Mouse (Mus musculus) testis, adult 2 months (tissue): ENCODE measurements at regions not wholly inside any gene's neighbourhood (a gene's known extent, or its start where the extent isn't known, plus 50 kb on each side); places are given as distances from the start of the nearest gene placed in this dataset.

ENCODE experiments used
- H3K27ac ChIP-seq: fragments of 200-500 bp; 2 replicates; pipeline ENCODE4 v1.5.1; 2012; ENCODE audit warnings: low read depth, low read length; ENCODE audit not compliant: control insufficient read depth, insufficient read depth
- H3K27me3 ChIP-seq: fragments of 200-500 bp; 2 replicates; pipeline ENCODE4 v1.6.1; 2012; ENCODE audit warnings: mild to moderate bottlenecking, low read length, moderate library complexity; ENCODE audit not compliant: control insufficient read depth, insufficient read depth
- H3K36me3 ChIP-seq: fragments of 200-500 bp; 2 replicates; pipeline ENCODE4 v1.6.1; 2012; ENCODE audit warnings: mild to moderate bottlenecking, low read length; ENCODE audit not compliant: control insufficient read depth, insufficient read depth
- H3K4me1 ChIP-seq: fragments of 200-500 bp; 2 replicates; pipeline ENCODE4 v1.6.1; 2012; ENCODE audit warnings: low read length; ENCODE audit not compliant: control insufficient read depth, insufficient read depth
- H3K4me3 ChIP-seq: fragments of 200-500 bp; 2 replicates; pipeline ENCODE4 v1.5.1; 2012; ENCODE audit warnings: low read depth, mild to moderate bottlenecking, low read length, moderate library complexity, mixed read lengths; ENCODE audit not compliant: control insufficient read depth
- CTCF ChIP-seq: fragments of 200-500 bp; IDR thresholded peaks from 2 replicates; pipeline ENCODE4 v1.5.1; 2012; ENCODE audit warnings: low read depth, mild to moderate bottlenecking, inconsistent platforms, low read length, moderate library complexity; ENCODE audit not compliant: control insufficient read depth, insufficient read depth, insufficient replicate concordance
- POLR2A ChIP-seq: fragments of 200-500 bp; IDR thresholded peaks from 2 replicates; pipeline ENCODE4 v1.6.1; 2012; ENCODE audit warnings: low read depth, mild to moderate bottlenecking, inconsistent platforms, low read length, moderate library complexity; ENCODE audit not compliant: control insufficient read depth

- Histone ChIP-seq H3K4me3 (no peak overlapping the region; the same call in 1 of the 2 replicates), H3K36me3 (no peaks in the 10 kb centered on the region), H3K4me1 (no peaks in the 10 kb centered on the region), H3K27ac (peak overlapping the region; percentile 50), H3K27me3 (no peaks in the 10 kb centered on the region)
- no peak for TF ChIP-seq CTCF
- no peak for TF ChIP-seq POLR2A
Measured at GRCm38 (mm10) chr9:47400117-47400823, 129.7 kb upstream of the Cadm1 start.

- H3K27me3 ChIP-seq = no peaks in the 10 kb centered on the region
- H3K4me1 ChIP-seq = no peaks in the 10 kb centered on the region
- H3K27ac ChIP-seq = no peak overlapping the region
- H3K4me3 ChIP-seq = no peak overlapping the region
- H3K36me3 ChIP-seq = no peaks in the 10 kb centered on the region
- TF ChIP-seq CTCF (no peak), POLR2A (no peak)
Measured at GRCm38 (mm10) chr9:47401511-47401910, 128.5 kb upstream of the Cadm1 start.

DNA sequence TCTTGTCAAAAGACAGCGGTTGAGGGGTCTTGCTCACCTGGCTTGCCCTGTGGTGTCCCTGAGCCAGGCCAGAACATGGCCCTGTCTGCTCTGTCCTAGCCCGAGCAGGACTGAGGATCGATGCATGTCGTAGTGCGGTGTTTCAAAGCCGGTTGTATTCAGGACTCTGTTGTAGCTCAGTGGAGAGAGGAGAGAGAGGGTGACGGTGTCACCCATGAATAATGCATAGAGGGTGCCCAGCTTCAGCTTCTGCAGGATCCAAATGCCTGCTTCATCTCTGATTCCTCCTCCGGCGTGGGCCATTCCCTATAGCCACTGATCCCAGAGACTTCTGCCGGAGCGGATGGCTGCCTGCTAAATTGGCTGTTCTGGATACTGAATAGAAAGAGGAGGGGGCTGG lies 126.7 kb upstream of the Cadm1 start:
- Histone ChIP-seq H3K27ac (no peak overlapping the region), H3K4me1 (no peaks in the 10 kb centered on the region; the same call in 1 of the 2 replicates), H3K27me3 (no peaks in the 10 kb centered on the region), H3K4me3 (no peak overlapping the region), H3K36me3 (no peaks in the 10 kb centered on the region)
- TF ChIP-seq POLR2A (no peak), CTCF (no peak)

DNA sequence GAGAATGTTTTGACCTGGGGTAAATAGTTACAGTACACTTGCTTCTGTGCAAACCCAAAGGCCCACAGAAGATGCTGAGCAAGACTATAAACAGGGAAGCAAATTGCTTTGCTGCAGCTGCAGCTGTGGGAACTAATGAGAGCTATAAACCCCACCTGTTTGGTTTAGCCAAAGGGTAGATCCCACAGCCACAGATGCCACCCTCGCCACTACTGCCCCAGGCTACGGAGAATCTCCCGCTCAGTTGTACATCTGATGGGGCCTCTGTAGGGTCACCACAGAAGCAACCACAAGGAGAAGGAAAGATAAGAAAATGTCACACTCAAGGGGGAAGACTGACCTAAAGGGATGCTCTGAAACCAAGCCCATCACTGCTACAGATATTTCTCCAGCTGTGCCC lies 125.2 kb upstream of the Cadm1 start:
- no peak overlapping the region for H3K27ac ChIP-seq
- no peaks in the 10 kb centered on the region; the same call in 1 of the 2 replicates for H3K4me1 ChIP-seq
- no peaks in the 10 kb centered on the region for H3K36me3 ChIP-seq
- TF ChIP-seq CTCF (no peak), POLR2A (no peak)
- no peaks in the 10 kb centered on the region for H3K27me3 ChIP-seq
- H3K4me3 ChIP-seq = no peak overlapping the region

DNA sequence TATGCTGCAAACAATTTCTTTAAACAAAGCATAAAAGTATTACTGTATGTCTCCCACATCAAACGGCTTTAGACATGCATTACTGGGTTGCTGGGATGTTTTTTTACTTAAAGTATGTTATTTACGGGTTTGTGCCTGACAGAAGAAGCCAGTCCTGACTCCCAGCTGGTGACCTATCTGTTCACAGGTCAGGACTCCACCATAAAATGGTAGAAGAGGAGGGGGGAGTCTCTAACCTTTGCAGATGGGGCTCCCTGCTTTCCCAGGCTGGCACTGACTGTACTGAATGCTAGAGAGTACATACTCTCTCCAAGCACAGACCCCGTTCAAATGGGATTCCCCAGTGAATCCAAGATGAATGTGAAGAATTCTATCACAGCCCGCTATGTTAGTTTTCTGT lies 124.4 kb upstream of the Cadm1 start:
- H3K27ac ChIP-seq = no peak overlapping the region; the same call in 1 of the 2 replicates
- no peaks in the 10 kb centered on the region for H3K36me3 ChIP-seq
- H3K4me3 ChIP-seq = no peak overlapping the region
- no peaks in the 10 kb centered on the region for H3K27me3 ChIP-seq
- TF ChIP-seq CTCF = no peak
- TF ChIP-seq POLR2A = no peak
- no peaks in the 10 kb centered on the region; the same call in 1 of the 2 replicates for H3K4me1 ChIP-seq

- Histone ChIP-seq H3K27me3 (no peaks in the 10 kb centered on the region), H3K4me1 (no peaks in the 10 kb centered on the region; the same call in 1 of the 2 replicates), H3K27ac (peak overlapping the region; percentile 19; the same call in 1 of the 2 replicates), H3K36me3 (no peaks in the 10 kb centered on the region), H3K4me3 (no peak overlapping the region)
- no peak for TF ChIP-seq CTCF
- TF ChIP-seq POLR2A = no peak
Measured at GRCm38 (mm10) chr9:47407007-47407670, 122.8 kb upstream of the Cadm1 start.

- H3K27me3 ChIP-seq = no peaks in the 10 kb centered on the region
- H3K27ac ChIP-seq = no peak overlapping the region
- TF ChIP-seq CTCF (no peak), POLR2A (no peak)
- no peaks in the 10 kb centered on the region; the same call in 1 of the 2 replicates for H3K4me1 ChIP-seq
- H3K36me3 ChIP-seq = no peaks in the 10 kb centered on the region
- no peak overlapping the region for H3K4me3 ChIP-seq
Measured at GRCm38 (mm10) chr9:47408061-47408460, 121.9 kb upstream of the Cadm1 start.
